Mouse (Mus musculus) kidney, postnatal 36 days (tissue): ENCODE results near the gene Acss2.

ENCODE experiments used
- DNase-seq, 2 experiments: peaks; one replicate each; pipeline ENCODE4 v3.0.0; 2021 to 2022; ENCODE audit warnings: mixed read lengths in 2 of 2

Acss2 gene

GRCm38 (mm10) chr2:155630153-155630552 is 112.4 kb downstream of the Acss2 start:
- no peak for DNase-seq

GRCm38 (mm10) chr2:155630590-155631416 is 113.1 kb downstream of the Acss2 start:
- DNase-seq, result peak in 1 of 2 experiments; percentile 41

GRCm38 (mm10) chr2:155632138-155632936 is 114.6 kb downstream of the Acss2 start:
- no peak for DNase-seq

- no peak for DNase-seq
These were observed 115.4 kb downstream of the Acss2 start for GRCm38 (mm10) chr2:155633121-155633520.

- DNase-seq, result no peak
These were observed 116.0 kb downstream of the Acss2 start for GRCm38 (mm10) chr2:155633731-155634130.

GRCm38 (mm10) chr2:155634562-155634961 is 116.8 kb downstream of the Acss2 start:
- no peak for DNase-seq
